Mouse (Mus musculus): ENCODE measurements around the gene Man1c1.

Man1c1 gene

GRCm38 (mm10) chr4:134672326-134672725 lies 31.8 kb downstream of the Man1c1 start:
- no peak for TF ChIP-seq GATA4 (IDR thresholded peaks at IDR 0.05; ENCODE audit: insufficient replicate concordance, low read length)

DNA sequence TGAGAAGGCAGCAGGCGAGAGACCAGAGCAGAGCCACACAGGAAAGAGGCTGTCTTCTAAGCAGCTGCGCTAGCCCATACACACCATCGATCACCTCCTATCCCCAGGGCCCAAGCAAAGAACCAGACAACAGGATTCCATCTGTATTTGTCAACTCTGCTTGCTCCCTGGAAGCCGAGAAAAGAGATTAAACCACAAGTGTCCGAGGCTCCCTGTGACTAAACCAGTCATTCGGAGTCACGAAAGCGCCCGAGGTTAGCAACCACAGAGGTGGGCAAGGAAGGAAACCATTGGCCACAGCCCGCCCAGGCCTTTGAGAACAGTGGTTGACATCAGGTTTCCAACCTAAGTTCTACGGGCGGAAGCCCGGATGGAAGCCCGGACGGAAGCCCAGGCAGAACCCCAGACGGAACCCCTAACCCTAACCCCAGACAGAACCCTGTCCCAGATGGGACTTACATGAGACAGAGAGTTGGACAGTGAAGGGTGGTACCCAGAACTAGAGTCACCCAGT lies 32.4 kb downstream of the Man1c1 start:
- no peak for TF ChIP-seq GATA4 (IDR thresholded peaks at IDR 0.05; ENCODE audit: insufficient replicate concordance, low read length)

DNA sequence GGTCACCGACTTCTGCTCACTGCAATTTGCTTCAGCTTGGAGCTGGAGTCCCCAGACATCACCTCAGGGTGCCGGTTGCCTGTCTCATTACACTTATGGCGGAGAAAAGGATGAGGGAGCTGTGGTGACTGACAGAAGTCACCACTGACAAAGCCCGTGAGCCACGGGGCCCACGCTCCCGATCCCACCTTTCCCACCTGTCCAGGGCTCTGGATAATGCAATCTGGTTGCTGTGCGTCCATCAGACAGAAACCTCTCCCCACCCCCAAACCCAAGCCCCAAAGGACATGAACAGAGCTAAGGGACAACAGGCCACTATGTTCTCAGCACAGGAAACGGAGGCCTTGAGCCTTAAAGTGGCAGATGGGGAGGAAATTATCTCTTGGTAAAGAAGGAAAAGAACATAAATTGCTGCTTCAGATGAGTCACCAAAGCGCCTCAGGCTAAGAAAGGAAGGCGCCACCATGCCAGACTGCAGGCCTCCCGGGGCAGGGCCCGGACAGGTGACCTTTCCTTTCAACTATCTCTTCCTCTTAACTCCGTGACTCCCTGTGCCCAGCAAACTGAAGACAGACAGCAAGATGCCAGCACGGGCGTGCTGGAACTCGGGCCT lies 34.2 kb downstream of the Man1c1 start:
- peak; percentile 63; the same call in 1 of the 2 replicates for TF ChIP-seq GATA4 (IDR thresholded peaks at IDR 0.05; ENCODE audit: insufficient replicate concordance, low read length)

GRCm38 (mm10) chr4:134668355-134669028 lies 35.6 kb downstream of the Man1c1 start:
- TF ChIP-seq GATA4 (IDR thresholded peaks at IDR 0.05; ENCODE audit: insufficient replicate concordance, low read length), result no peak

GRCm38 (mm10) chr4:134666391-134666790 lies 37.7 kb downstream of the Man1c1 start:
- no peak for TF ChIP-seq GATA4 (IDR thresholded peaks at IDR 0.05; ENCODE audit: insufficient replicate concordance, low read length)

DNA sequence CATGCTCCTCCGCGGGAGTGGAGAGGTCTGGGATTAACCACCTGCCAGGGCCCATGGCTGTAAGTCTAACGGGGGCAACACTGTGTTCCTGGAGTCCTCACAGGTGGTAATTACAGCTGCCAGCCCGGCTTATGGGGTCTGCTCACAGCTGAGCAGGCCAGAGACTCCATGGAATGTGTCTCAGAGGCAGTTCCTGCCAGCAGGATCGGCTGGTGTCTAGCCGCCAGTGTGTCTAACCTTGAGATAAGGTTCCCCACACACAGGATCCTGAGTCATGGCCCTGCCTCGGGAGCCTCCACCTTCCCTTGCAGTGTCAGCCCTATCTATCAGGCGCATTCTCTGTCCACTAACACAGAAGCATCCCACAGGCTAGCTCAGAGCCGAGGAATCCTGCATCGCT lies 41.0 kb downstream of the Man1c1 start:
- TF ChIP-seq GATA4 (IDR thresholded peaks at IDR 0.05; ENCODE audit: insufficient replicate concordance, low read length), result peak; percentile 91

GRCm38 (mm10) chr4:134660630-134661183 lies 43.4 kb downstream of the Man1c1 start:
- no peak for TF ChIP-seq GATA4 (IDR thresholded peaks at IDR 0.05; ENCODE audit: insufficient replicate concordance, low read length)

DNA sequence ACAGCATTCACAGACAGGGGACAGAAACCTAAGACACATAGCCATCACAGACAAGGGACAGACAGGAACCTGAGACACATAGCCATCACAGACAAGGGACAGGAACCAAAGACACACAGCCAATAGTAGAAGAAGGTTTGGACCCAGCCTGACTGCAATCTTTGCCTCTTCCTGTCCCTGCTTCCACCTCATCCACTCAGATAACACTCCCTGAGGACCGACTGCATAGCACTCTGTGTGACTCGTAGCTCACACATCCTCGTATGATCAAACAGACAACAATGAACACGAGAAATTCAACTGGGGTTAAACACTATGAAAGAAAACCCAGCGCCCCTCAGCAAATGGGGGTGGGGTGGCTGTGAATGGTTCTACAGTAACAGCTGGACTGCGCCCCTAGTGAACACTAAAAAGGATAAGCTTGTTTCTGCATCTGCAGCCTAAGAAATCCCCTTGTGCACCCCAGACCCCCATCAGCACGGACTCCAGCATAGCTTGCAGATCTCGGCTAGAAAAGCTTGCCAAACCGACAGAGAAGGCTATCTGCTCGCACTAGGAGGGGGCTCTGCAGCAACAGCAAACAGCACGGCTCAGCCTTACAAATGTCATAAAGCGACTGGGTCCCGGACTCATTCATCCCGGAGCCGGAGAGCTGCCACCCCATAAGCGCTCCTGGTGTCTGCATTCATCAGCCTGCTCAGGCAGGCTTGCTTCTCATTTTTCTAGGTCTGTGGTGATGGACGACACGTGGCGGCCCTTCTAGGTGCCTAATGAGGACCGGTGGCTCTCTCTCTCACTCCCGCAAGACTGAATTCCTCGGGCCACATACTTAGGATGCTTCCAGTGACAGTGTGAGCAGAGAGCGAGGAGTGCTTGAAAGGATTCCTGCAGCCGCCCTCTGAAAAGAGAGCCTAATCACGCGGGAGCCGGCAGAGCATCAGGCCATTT lies 44.5 kb downstream of the Man1c1 start:
- peak; percentile 52; the same call in 1 of the 2 replicates for TF ChIP-seq GATA4 (IDR thresholded peaks at IDR 0.05; ENCODE audit: insufficient replicate concordance, low read length)

GRCm38 (mm10) chr4:134657473-134657872 lies 46.6 kb downstream of the Man1c1 start:
- TF ChIP-seq GATA4 (IDR thresholded peaks at IDR 0.05; ENCODE audit: insufficient replicate concordance, low read length), result no peak

DNA sequence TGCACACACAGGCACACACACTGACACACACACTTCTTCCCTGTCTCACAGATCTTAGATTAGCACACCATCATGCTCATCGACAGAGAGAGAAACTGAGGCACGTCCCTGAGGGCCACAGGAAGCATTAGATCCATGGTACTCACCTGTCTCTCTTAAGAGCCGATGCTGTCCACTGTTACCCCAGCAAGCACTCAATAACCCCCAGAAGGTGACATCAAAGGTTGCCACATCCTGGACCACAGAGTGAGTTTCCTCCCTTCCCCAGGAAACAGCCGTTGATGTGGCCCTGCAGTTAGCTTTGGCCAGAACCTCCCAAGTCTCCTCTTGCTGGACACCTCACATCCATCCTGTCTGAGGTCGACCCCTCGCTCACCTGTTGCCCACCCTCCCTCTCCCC lies 49.7 kb downstream of the Man1c1 start:
- no peak for TF ChIP-seq GATA4 (IDR thresholded peaks at IDR 0.05; ENCODE audit: insufficient replicate concordance, low read length)

- TF ChIP-seq GATA4 (IDR thresholded peaks at IDR 0.05; ENCODE audit: insufficient replicate concordance, low read length), result no peak
Measured at GRCm38 (mm10) chr4:134652720-134653119, 51.4 kb downstream of the Man1c1 start.

GRCm38 (mm10) chr4:134652151-134652550 lies 51.9 kb downstream of the Man1c1 start:
- TF ChIP-seq GATA4 (IDR thresholded peaks at IDR 0.05; ENCODE audit: insufficient replicate concordance, low read length), result no peak

- TF ChIP-seq GATA4 (IDR thresholded peaks at IDR 0.05; ENCODE audit: insufficient replicate concordance, low read length), result no peak
Measured at GRCm38 (mm10) chr4:134651358-134651757, 52.7 kb downstream of the Man1c1 start.

GRCm38 (mm10) chr4:134645042-134645948 lies 58.8 kb downstream of the Man1c1 start:
- no peak for TF ChIP-seq GATA4 (IDR thresholded peaks at IDR 0.05; ENCODE audit: insufficient replicate concordance, low read length)

Data from liver, adult (tissue).